Mouse (Mus musculus): ENCODE data around the gene Ankfy1.

DNA sequence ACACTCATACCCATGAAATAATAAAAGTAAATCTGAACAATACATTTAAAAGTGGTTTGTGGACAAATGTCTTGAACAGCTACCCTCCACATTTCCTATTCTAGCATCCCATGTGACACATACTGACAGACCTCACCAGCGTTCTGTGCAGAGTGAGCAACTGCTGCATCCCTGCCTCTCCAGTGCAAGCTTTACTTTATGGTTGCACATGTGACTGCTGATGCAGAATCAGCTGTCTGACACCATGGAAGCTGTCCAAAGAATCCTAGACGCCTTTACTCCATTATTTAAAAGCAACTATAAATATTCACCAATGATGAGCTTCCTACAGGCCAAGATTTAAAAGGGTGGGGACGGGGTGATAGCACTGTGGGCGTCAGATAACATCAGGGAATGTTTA lies 81.7 kb downstream of the Ankfy1 start:
- TF ChIP-seq CTCF (IDR thresholded peaks at IDR 0.05; ENCODE audit: low read depth), result no peak
- TF ChIP-seq EP300 (IDR thresholded peaks at IDR 0.05; ENCODE audit: low read depth), result no peak
